ENCODE assay signal across 9 mouse cellular contexts in genomic region chr2:110210508-110211496, GRCm38 (mm10).
DNase-seq lines count a peak whose midpoint lies in the region; ATAC-seq lines count a peak whose summit lies in the region.
"Had no signal": no experiment of that assay in that cellular context is flagged by ENCODE, and none has a peak within 500 bp of the region (broad histone marks: within the 10 kb centered on the region; RNA-seq: fewer than 3 reads in every experiment).

No protein-coding gene starts in this region.

- H3K27ac ChIP-seq in neural tube, embryonic 13.5 days (replicated peaks): no peak overlapping the region
- no peak overlapping the region for H3K27ac ChIP-seq in neural tube, embryonic 14.5 days (ENCODE audit: low read depth, low read length)
- H3K27ac ChIP-seq: macrophage had no signal

- 71% methylated on average over 8 of the region's 8 CpGs for WGBS in neural tube, embryonic 13.5 days
- WGBS in neural tube, embryonic 14.5 days: 72% methylated on average over 8 of the region's 8 CpGs

- H3K4me2 ChIP-seq in neural tube, embryonic 13.5 days: no peak overlapping the region
- no peak overlapping the region for H3K4me2 ChIP-seq in neural tube, embryonic 14.5 days (ENCODE audit: low read depth, low read length)

- peak; percentile 55 to 59 for DNase-seq in cerebellum, postnatal 10 days
- DNase-seq in cerebellum, postnatal 36 days: no peak
- no peak for DNase-seq in neural tube, embryonic 10.5 days (ENCODE audit: extremely low spot score, low spot score)
- DNase-seq in kidney, postnatal 10 days: peak; percentile 47
- DNase-seq in adrenal gland, postnatal 25 days: no peak
- no peak for DNase-seq in ovary, postnatal 36 days (ENCODE audit: low spot score)

- no peak overlapping the region for H3K4me3 ChIP-seq in neural tube, embryonic 13.5 days
- no peak overlapping the region for H3K4me3 ChIP-seq in neural tube, embryonic 14.5 days (ENCODE audit: low read depth, low read length)

- H3K4me1 ChIP-seq in neural tube, embryonic 13.5 days (replicated peaks): peaks cover 9% of the 10 kb centered on the region
- no peaks in the 10 kb centered on the region for H3K4me1 ChIP-seq in neural tube, embryonic 14.5 days (ENCODE audit: control insufficient read depth, insufficient read depth, low read length)

- no peaks in the 10 kb centered on the region for H3K27me3 ChIP-seq in neural tube, embryonic 13.5 days
- H3K27me3 ChIP-seq in neural tube, embryonic 14.5 days (ENCODE audit: control insufficient read depth, insufficient read depth, low read length): no peaks in the 10 kb centered on the region

- no peaks in the 10 kb centered on the region for H3K36me3 ChIP-seq in neural tube, embryonic 13.5 days
- no peaks in the 10 kb centered on the region for H3K36me3 ChIP-seq in neural tube, embryonic 14.5 days (ENCODE audit: control insufficient read depth, insufficient read depth, low read length)

- peak; percentile 40; the same call in 1 of the 2 replicates for ATAC-seq in neural tube, embryonic 13.5 days (ENCODE audit: low read depth)
- ATAC-seq in neural tube, embryonic 14.5 days (ENCODE audit: low read depth): peak; percentile 49; the same call in 1 of the 2 replicates

- no peaks in the 10 kb centered on the region for H3K9me3 ChIP-seq in neural tube, embryonic 13.5 days
- no peaks in the 10 kb centered on the region for H3K9me3 ChIP-seq in neural tube, embryonic 14.5 days (ENCODE audit: control insufficient read depth, low read length)

- H3K9ac ChIP-seq in neural tube, embryonic 13.5 days: no peak overlapping the region
- no peak overlapping the region for H3K9ac ChIP-seq in neural tube, embryonic 14.5 days (replicated peaks; ENCODE audit: low read depth, low read length)

Comparison
In these comparisons a context has a peak if more than half of its experiments do, and no peak if none do; other contexts are left out.
1. DNase-seq: peak in cerebellum, postnatal 10 days (2 of 2) and kidney, postnatal 10 days (single experiment); none in cerebellum, postnatal 36 days (0 of 2), neural tube, embryonic 10.5 days (single experiment), adrenal gland, postnatal 25 days (single experiment) and ovary, postnatal 36 days (single experiment).